In the genomic region with DNA sequence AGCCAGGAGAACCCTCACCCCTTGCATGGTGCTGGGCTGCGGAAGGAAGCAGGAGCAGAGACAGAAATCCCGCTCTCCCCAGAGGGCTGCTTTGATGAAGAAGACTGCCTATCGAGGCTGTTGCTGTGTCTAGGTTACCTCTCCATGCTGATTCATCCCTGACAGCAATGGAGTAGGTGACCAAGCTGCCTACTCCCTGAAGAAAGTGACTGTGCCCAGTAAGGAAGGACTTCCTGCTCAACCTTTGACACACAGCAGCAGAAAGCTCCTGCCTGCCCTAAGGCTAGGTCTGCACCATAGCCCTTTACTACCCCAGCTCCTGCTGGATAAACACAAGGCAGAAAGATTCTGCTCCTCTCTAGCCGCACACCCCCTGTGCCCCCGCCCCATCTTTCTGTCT, we compare ENCODE assay signal across 22 mouse cellular contexts. TPM values are rescaled to one million over a fixed set of nuclear protein-coding genes. Genes with fewer than 3 reads are reported as not detected.
"Had no signal": no experiment of that assay in that cellular context is flagged by ENCODE, and none has a peak within 500 bp of the region (broad histone marks: within the 10 kb centered on the region; RNA-seq: fewer than 3 reads in every experiment).

No protein-coding gene starts in this region.

- H3K27ac ChIP-seq: neural tube, embryonic 12.5 days; neural tube, embryonic 13.5 days; neural tube, embryonic 15.5 days; stomach, embryonic 15.5 days had no signal

- H3K4me1 ChIP-seq: stomach, embryonic 15.5 days had no signal

- H3K4me3 ChIP-seq: neural tube, embryonic 12.5 days; neural tube, embryonic 13.5 days; neural tube, embryonic 15.5 days; stomach, embryonic 15.5 days had no signal

- H3K9me3 ChIP-seq: neural tube, embryonic 12.5 days; neural tube, embryonic 13.5 days; neural tube, embryonic 15.5 days; stomach, embryonic 15.5 days had no signal

- H3K27me3 ChIP-seq: stomach, embryonic 15.5 days had no signal

- H3K4me2 ChIP-seq: neural tube, embryonic 12.5 days; neural tube, embryonic 13.5 days; neural tube, embryonic 15.5 days; stomach, embryonic 15.5 days had no signal

- H3K36me3 ChIP-seq: neural tube, embryonic 12.5 days; neural tube, embryonic 13.5 days; neural tube, embryonic 15.5 days; stomach, embryonic 15.5 days had no signal

- H3K9ac ChIP-seq: neural tube, embryonic 12.5 days; neural tube, embryonic 13.5 days; neural tube, embryonic 15.5 days; stomach, embryonic 15.5 days had no signal

- DNase-seq: retina, postnatal 1 day; right cerebral cortex, adult 18-20 months; right cerebral cortex, postnatal 14 days; right cerebral cortex, postnatal 25 days; right cerebral cortex, postnatal 4 days; spleen, adult 18-20 months; thymus, adult 18-20 months; thymus, adult 2 months; thymus, postnatal 14 days; thymus, postnatal 25 days; thymus, postnatal 36 days; thymus, postnatal 4 days had no signal

RNA-seq across cellular contexts. Expression of a gene that starts 27.8 kb away (rescaled TPM):
- total RNA-seq: neutrophil, adult 5-6 weeks had no signal
- polyA plus RNA-seq: small intestine, adult 2 months; spleen, adult 2 months; stomach, embryonic 14.5 days; stomach, embryonic 16.5 days; urinary bladder, adult 2 months had no signal
